Mouse (Mus musculus) forebrain, postnatal 0 days (tissue): ENCODE measurements around the gene Srrt. TPM values are rescaled to one million over a fixed set of nuclear protein-coding genes. Genes with fewer than 3 reads are reported as not detected.
"Not testable (repeated sequence)": the region's sequence is repeated elsewhere in the genome, so short reads cannot be mapped to it uniquely, and the experiment has no call there.

Source experiments
- ATAC-seq: fragments of 200-750 bp; cut with Nextera tagmentation; 2 replicates; pipeline ENCODE4 v1.8.0; 2017; ENCODE audit warnings: mild to moderate bottlenecking, moderate library complexity
- DNase-seq: peaks from one replicate; pipeline ENCODE4 v3.0.0-alpha.2; 2015
- H3K27ac ChIP-seq: fragments of 300-500 bp; sonication (generic); 2 replicates; pipeline ENCODE4 v1.5.1; 2014; ENCODE audit warnings: low read depth, mild to moderate bottlenecking, antibody characterized with exemption, low read length, moderate library complexity, mixed read lengths
- H3K27me3 ChIP-seq: fragments of 300-500 bp; sonication (generic); 2 replicates; pipeline ENCODE4 v1.6.1; 2014; ENCODE audit warnings: mild to moderate bottlenecking, low read length, mixed read lengths; ENCODE audit not compliant: insufficient read depth
- H3K36me3 ChIP-seq: fragments of 300-500 bp; sonication (generic); 2 replicates; pipeline ENCODE4 v1.6.1; 2014; ENCODE audit warnings: mild to moderate bottlenecking, moderate library complexity; ENCODE audit not compliant: insufficient read depth
- H3K4me1 ChIP-seq: fragments of 300-500 bp; sonication (generic); 2 replicates; pipeline ENCODE4 v1.6.1; 2014; ENCODE audit warnings: antibody characterized with exemption; ENCODE audit not compliant: insufficient read depth
- H3K4me2 ChIP-seq: fragments of 300-500 bp; sonication (generic); 2 replicates; pipeline ENCODE4 v1.6.1; 2014; ENCODE audit warnings: low read depth, mild to moderate bottlenecking, moderate library complexity
- H3K4me3 ChIP-seq: fragments of 300-500 bp; sonication (generic); 2 replicates; pipeline ENCODE4 v1.5.1; 2014; ENCODE audit warnings: low read depth, low read length, mixed read lengths
- H3K9ac ChIP-seq: fragments of 300-500 bp; sonication (generic); 2 replicates; pipeline ENCODE4 v1.6.1; 2014; ENCODE audit warnings: mild to moderate bottlenecking
- H3K9me3 ChIP-seq: fragments of 300-500 bp; sonication (generic); 2 replicates; pipeline ENCODE4 v1.6.1; 2016; ENCODE audit warnings: low read length
- CTCF ChIP-seq: sonication (generic); IDR thresholded peaks from 2 replicates; pipeline ENCODE4 v1.5.1; 2016; ENCODE audit warnings: antibody characterized with exemption, control low read depth, low read depth
- WGBS: fragments of 180-500 bp; shearing (Covaris S2); extraction: QIAGEN DNeasy Blood & Tissue Kit; methylation state at CpG from one replicate; pipeline ENCODE4 v1.1.7; 2014; 5-methylcytosine and 5-hydroxymethylcytosine counted together
- polyA plus RNA-seq: library from polyadenylated mRNA; unstranded; fragments of >200 nt; fragmentation: Nextera tagmentation; extraction: Ambion mirVana; gene quantifications from 2 replicates; pipeline ENCODE4 v1.2.1, GENCODE M21; 2015
- total RNA-seq: library from RNA; depleted of rRNA; stranded (reverse); fragments of >200 nt; gene quantifications from 2 replicates; pipeline ENCODE4 v1.2.3, GENCODE M21; 2014

The Srrt gene
- total and polyA plus RNA-seq, 2 experiments from 2014 or later: 55.6 to 153 TPM

DNA sequence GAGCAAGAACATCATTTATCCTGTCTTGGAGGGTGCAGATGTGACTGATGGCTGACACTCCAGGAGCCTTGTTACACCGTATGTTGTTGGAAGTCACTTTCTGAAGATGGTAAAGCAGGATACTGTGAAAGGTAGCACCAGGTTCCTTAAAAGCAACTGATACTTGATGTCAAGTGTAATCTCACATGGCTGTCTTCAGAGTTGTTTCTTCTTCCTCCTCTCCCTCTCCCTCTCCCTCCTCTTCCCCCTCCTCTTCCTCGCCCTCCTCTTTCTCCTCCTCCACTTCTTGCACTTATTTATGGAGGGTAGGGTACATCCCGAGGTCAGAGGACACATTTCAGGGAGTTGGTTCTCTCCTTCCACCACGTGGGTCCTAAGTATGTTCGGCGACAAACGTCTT, 21.5 kb downstream of the Srrt start:
- DNase-seq (no peak), ATAC-seq (no peak)
- TF ChIP-seq CTCF: no peak
- no peaks in the 10 kb centered on the region for H3K9me3 ChIP-seq
- H3K27me3 ChIP-seq: peaks cover 3% of the 10 kb centered on the region; the same call in 1 of the 2 replicates
- peak overlapping the region; percentile 93; the same call in 1 of the 2 replicates for H3K4me2 ChIP-seq
- H3K4me1 ChIP-seq: no peaks in the 10 kb centered on the region
- H3K9ac ChIP-seq: 0 out of 2 replicates have a peak overlapping the region, but pooled peaks have one; percentile 59
- H3K27ac ChIP-seq: 0 out of 2 replicates have a peak overlapping the region, but pooled peaks have one; percentile 70
- no peak overlapping the region for H3K4me3 ChIP-seq
- no peaks in the 10 kb centered on the region for H3K36me3 ChIP-seq
- 62% methylated on average over 7 of the region's 7 CpGs for WGBS

DNA sequence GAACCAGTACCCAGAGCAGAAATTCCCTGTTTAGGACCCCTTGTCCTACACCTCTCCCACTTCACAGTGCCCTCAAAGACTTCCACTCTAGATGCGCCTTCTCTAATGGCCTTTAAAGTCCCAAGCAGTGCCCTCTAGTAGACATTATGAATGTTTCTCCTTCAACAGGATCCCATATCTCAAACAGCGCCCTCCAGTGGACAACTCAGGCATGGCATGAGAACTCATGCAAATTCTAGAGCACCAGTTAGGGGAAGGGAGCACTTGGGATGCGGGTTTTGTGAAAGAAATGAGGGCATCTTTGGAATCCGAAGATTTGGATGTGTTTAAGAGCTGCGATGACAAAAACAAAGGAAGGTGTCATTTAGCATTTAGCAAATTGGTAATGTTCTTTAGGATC, 22.4 kb downstream of the Srrt start:
- Histone ChIP-seq H3K27me3 (peaks cover 3% of the 10 kb centered on the region; the same call in 1 of the 2 replicates), H3K27ac (no peak overlapping the region), H3K4me2 (no peak overlapping the region), H3K4me1 (no peaks in the 10 kb centered on the region), H3K9ac (no peak overlapping the region), H3K4me3 (no peak overlapping the region), H3K36me3 (no peaks in the 10 kb centered on the region), H3K9me3 (no peaks in the 10 kb centered on the region)
- peak; percentile 52 for DNase-seq
- 62% methylated on average over 5 of the region's 5 CpGs for WGBS
- peak; percentile 74 for TF ChIP-seq CTCF
- no peak for ATAC-seq

DNA sequence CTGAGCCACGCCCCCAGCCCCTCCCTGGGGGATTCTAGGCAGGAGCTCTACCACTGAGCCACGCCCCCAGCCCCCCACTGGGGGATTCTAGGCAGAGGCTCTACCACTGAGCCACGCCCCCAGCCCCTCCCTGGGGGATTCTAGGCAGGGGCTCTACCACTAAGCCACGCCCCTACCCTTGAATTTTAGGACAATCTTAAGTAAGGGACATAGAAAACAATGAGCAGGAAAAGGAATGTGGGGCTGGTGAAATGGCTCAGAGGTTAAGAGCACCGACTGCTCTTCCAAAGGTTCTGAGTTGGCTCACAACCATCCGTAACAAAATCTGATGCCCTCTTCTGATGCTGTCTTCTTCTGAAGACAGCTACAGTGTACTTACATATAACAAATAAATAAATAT, 23.1 kb downstream of the Srrt start:
- ATAC-seq, H3K4me2 ChIP-seq, H3K4me3 ChIP-seq, H3K27me3 ChIP-seq, H3K9ac ChIP-seq, H3K27ac ChIP-seq, H3K36me3 ChIP-seq, DNase-seq, H3K9me3 ChIP-seq, H3K4me1 ChIP-seq: not testable (repeated sequence)
- 89% methylated on average over 5 of the region's 6 CpGs for WGBS

DNA sequence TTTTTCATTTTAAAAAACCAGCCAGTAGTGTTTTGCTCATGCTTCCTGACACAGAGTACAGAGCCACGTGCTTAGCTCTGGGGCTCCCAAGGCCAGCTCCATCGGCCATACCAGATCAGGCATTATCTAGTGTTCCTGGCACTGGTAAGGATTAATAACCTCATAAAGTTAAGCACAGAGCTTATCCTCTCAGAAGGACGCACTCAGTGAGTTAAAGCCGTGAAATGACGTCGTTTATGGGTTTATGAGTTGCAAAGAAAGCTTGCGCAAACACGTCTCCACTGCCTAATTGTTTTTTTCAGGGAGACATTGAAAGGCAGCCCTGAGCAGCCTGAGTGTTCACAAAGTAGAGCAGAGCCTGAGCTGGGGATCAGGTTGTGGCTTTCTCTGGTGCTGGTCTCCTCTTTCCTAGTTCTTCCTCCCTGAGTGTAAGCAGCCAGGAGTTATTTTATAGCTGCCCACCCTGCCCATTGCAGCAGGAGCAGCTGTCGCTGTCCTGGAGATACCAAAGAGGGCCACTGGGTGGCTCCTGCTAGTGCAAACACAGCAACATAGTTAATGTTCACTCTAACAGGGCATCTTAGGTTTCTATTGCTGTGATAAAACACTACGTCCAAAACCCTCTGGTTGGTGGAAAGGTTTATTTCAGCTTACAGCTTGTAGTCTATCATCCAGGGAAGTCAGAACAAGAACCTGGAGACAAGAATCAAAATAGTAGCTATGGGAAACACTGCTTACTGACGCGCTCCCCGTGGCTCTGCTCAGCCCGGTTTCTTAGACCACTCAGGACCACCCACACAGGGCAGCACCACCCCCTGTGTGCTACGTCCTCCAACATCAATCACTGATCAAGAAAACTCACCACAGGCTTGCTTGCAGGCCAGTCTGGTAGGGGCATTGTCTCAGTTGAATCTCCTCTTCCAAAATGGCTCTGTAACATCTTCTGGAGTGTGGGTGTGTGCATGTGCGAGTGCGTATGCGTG, 29.8 kb downstream of the Srrt start:
- DNase-seq (peak; percentile 43), ATAC-seq (peak; percentile 64)
- H3K9ac ChIP-seq: no peak overlapping the region
- H3K9me3 ChIP-seq: no peaks in the 10 kb centered on the region
- no peaks in the 10 kb centered on the region for H3K4me1 ChIP-seq
- WGBS: 47% methylated on average over 18 of the region's 18 CpGs
- no peak overlapping the region for H3K4me3 ChIP-seq
- no peaks in the 10 kb centered on the region; the same call in 1 of the 2 replicates for H3K27me3 ChIP-seq
- no peak overlapping the region for H3K27ac ChIP-seq
- no peaks in the 10 kb centered on the region for H3K36me3 ChIP-seq
- H3K4me2 ChIP-seq: no peak overlapping the region
- peak; percentile 63 for TF ChIP-seq CTCF

DNA sequence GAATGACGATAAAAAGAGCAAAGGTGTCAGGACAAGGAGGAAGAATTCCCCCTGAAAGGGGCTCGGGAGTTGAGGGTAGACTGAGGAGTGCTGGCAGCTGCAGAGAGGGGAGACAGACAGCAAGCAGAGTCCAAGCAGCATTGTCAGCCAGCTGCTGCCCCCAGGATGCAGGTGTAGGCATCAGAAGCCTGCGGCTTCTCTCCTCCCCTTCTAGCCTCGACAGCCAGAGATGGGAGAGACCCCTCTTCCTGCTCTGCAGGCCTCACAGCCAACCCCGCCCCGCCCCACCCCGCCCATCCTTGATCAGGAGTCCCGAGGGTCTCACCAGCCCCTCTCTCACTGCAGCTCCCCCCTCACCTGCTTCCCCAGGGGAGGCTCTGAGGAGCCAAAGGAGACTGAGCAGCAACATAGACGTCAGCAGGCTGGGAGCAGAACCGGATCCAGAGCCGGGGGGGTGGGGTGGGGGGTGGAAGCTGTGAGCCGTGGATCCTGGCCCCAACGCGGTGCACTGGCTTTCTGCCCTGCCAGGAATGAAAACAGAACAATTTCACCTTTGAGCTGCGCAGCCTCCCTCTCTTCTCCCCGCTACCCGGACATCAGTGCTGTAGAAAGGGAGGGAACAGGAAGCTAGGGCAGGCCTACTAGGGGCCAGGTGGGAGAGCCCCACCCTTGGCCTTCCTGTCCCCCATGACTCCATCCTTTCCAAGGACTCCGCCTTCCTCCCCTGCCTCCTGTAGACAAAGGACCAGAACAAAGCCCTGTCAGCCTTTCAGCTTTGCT, 39.2 kb downstream of the Srrt start:
- WGBS: 38% methylated on average over 15 of the region's 18 CpGs
- TF ChIP-seq CTCF: no peak
- no peak overlapping the region for H3K27ac ChIP-seq
- H3K36me3 ChIP-seq: no peaks in the 10 kb centered on the region
- no peak for ATAC-seq
- no peak overlapping the region for H3K4me2 ChIP-seq
- no peaks in the 10 kb centered on the region for H3K4me1 ChIP-seq
- no peak overlapping the region for H3K4me3 ChIP-seq
- H3K27me3 ChIP-seq: no peaks in the 10 kb centered on the region
- DNase-seq: no peak
- no peak overlapping the region for H3K9ac ChIP-seq
- no peaks in the 10 kb centered on the region for H3K9me3 ChIP-seq

DNA sequence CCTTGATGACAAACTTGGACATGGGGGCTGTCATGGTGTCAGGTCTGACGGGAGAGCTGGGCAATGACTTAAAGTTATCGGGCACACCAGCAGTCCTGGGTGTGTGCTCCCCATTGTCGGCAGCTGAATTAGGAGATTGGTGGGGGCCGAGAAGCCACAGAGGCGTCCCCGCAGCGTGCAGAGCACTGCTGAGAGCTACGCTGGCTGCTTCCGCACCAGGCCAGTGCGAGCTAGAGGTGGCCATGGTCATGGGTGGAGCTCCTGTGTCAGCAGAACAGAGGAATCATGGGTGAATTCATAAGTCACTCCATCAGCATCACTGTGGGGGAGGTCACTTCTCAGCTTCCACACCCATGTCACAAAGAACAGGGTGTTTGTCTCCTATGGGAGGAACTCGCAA, 42.7 kb downstream of the Srrt start:
- H3K4me1 ChIP-seq: no peaks in the 10 kb centered on the region
- DNase-seq (no peak), ATAC-seq (no peak)
- H3K9ac ChIP-seq: no peak overlapping the region
- TF ChIP-seq CTCF: no peak
- WGBS: 90% methylated on average over 11 of the region's 11 CpGs
- no peak overlapping the region for H3K27ac ChIP-seq
- H3K27me3 ChIP-seq: no peaks in the 10 kb centered on the region
- H3K36me3 ChIP-seq: no peaks in the 10 kb centered on the region
- no peak overlapping the region for H3K4me2 ChIP-seq
- no peak overlapping the region for H3K4me3 ChIP-seq
- no peaks in the 10 kb centered on the region for H3K9me3 ChIP-seq
